Mouse (Mus musculus) left cerebral cortex, adult 11 months (tissue): ENCODE data around the gene Mrpl20.

Experiments
- DNase-seq: peaks from one replicate; pipeline ENCODE4 v3.0.0; 2022; ENCODE audit warnings: low spot score

The Mrpl20 gene

DNA sequence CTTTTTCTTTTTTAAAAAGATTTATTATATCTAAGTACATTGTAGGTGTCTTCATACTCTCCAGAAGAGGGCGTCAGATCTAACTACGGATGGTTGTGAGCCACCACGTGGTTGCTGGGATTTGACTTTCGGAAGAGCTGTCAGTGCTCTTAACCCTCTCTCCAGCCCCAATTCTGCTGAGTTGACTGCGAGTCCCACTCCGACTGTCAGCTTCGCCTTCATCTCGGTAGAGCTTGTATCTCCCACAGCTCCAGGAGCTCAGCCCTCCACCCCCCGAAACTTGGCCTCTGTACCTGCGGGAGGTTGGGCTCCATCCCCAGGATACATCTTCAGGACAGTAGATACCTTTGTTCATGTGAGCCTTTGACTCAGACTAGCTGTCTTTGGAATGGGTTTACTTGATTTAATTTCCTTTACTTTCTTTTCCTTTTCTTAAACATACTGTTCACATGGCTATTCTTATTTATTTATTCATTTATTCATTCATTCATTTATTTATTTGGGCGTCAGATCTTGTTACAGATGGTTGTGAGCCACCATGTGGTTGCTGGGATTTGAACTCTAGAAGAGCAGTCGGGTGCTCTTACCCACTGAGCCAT is at the start of gene Mrpl20:
TSS of gene Mrpl20 (plus strand) at position 138 of the 599 bp plus-strand sequence.
- DNase-seq = no peak

DNA sequence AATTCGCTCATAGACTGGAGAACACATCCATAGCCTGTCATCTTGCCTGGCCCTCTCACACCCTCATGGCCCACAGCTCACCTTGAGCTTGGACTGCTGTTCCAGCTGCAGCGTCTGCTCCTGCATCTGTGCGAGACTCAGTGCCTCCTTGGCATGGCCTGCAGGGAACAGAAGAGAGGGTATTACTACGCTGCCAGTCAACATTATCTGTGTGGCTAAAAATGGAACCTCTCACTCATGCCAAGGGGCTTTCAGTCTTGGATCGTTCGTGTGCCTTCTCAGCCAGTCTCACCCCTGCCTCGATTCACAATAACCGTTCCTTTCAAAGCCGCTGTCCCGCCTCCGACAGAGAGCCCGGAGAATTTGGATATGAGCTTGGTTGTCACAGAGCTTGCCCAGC is 45.7 kb upstream of the Mrpl20 start:
- no peak for DNase-seq

GRCm38 (mm10) chr4:155759862-155760612 is 42.6 kb upstream of the Mrpl20 start:
- no peak for DNase-seq

DNA sequence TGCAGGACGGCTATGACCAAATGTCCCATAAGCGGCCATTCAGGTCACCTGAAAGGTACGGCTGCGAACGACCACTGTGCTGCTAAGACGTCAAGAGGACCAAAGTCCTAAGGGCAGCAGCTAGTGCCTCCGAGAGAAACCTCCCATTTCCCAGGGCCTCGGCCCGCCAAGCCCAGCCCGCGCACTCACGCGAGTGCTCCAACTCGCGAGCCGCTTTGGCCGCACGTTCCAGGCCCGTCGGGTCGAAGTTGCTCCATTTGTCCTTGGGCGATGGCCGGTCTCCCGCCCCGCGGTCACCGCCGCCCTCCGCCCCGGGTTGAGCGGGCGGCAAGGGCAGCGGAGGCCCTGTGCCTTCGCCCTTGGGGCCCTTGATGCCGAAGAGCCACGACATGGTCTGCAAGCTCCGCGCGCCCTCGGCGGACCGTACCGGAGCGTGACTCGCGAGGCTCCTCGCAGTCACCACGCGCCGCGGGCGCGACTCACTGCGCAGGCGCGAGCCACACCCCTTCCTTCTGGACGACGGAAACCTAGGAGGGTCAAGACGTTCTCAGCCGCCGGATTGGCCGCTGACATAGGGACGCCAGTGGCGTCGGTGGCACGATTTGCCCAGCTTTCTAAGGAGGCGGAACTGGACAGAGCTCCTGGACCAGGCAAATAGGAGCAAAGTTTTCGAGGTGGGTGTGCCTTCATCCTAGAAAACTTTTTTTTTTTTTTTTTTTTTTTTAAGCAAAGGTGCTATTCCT is 41.9 kb upstream of the Mrpl20 start, which contains the start of gene Atad3a:
TSS of gene Atad3a (minus strand) at position 481 of the 743 bp plus-strand sequence.
- DNase-seq = peak; percentile 94

- DNase-seq = no peak
These were observed 41.1 kb upstream of the Mrpl20 start for GRCm38 (mm10) chr4:155761356-155762099.

DNA sequence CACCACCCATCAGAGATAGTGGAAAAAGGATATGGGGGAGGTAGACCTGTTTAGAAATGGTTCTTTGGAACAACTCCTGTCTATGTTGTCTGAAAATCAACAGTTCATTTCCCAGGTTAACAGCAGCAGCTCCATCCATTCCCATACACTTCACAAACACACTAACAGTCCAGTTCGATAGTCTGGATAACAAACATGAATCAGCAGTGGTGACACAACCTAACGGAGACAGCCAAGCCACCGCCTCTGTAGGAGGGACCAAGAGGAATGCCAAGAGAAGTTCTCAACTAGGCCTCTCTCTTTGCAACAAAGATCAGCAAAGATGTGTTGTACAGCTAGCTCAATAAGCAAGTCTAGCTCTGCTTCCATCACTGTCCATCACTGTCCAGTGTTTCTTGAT is 40.3 kb upstream of the Mrpl20 start:
- no peak for DNase-seq

GRCm38 (mm10) chr4:155769496-155769879 is 33.2 kb upstream of the Mrpl20 start:
- no peak for DNase-seq

GRCm38 (mm10) chr4:155769880-155770512 is 32.7 kb upstream of the Mrpl20 start:
- peak; percentile 75 for DNase-seq

GRCm38 (mm10) chr4:155770626-155771025 is 32.1 kb upstream of the Mrpl20 start:
- DNase-seq = no peak

- DNase-seq = no peak
These were observed 31.0 kb upstream of the Mrpl20 start for GRCm38 (mm10) chr4:155771706-155772105.

DNA sequence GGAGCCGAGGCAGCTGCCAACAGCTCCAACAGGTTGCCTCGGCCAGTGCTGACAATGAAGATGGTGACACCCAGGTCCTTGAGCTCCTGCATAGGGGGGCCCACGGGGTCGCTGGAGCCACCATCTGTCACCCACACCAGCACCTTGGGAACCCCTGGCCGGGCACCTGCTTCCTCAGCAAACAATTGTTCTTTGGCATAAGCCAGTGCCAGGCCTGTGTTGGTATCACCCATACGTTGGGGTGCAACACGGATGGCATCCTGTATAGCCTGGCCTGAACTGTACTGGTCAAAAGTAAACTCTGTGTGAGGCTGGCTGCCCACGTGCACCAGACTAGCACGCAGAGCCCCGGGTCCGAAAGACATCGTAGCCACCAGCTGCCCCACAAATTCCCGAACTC is 29.9 kb upstream of the Mrpl20 start:
- DNase-seq = no peak

- no peak for DNase-seq
These were observed 29.2 kb upstream of the Mrpl20 start for GRCm38 (mm10) chr4:155773335-155774078.

DNA sequence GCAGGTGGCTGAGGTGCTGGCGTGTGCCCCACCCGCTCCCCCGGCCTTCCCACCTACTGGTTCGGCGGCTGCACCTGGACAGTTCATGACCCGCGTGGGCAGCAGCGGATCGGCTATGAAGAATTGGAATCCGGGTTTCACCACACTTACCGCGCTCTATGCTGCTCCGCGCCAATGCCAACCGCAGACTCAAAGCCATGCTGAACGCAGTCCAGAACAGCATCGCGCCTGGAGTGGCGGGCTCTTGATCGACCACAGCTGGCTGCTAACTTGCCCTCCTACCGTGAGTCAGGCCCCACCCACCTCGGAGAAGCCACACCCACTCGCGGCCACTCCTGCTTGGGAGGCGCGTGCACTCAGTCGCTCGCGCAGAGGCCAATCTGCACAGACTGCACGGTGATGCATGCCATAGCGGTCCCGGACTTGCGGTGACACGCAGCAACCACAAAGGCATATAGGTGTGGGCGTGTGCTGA is 28.4 kb upstream of the Mrpl20 start, which contains the start of gene Vwa1:
TSS of gene Vwa1 (minus strand) at position 419 of the 475 bp plus-strand sequence.
- peak; percentile 76 for DNase-seq

GRCm38 (mm10) chr4:155774971-155775740 is 27.5 kb upstream of the Mrpl20 start:
- DNase-seq = no peak

GRCm38 (mm10) chr4:155775855-155776254 is 26.8 kb upstream of the Mrpl20 start:
- no peak for DNase-seq

GRCm38 (mm10) chr4:155776704-155777335 is 25.9 kb upstream of the Mrpl20 start:
- DNase-seq = no peak

- DNase-seq = no peak
These were observed 24.9 kb upstream of the Mrpl20 start for GRCm38 (mm10) chr4:155777816-155778215.

- no peak for DNase-seq
These were observed 23.2 kb upstream of the Mrpl20 start for GRCm38 (mm10) chr4:155779498-155779897.

DNA sequence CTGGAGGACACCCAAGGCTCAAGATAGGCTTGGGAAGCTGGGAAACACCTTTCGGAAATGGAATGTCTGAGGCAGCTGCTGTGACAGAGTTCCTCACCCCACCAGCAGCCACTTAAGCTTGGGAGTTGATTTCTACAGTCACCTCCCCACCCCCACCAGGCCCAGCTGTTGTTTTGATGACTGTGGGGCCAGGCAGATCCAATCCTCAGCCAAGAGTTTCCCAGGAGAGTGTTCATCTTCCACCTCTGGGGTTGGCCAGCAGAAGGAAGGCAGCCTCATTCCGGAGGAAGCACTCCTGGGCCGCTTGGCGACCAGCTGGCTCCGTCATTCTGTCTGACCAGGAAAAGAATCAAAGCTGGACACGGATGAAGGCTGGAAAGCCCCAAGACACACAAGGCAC is 21.8 kb upstream of the Mrpl20 start:
- no peak for DNase-seq
